Mouse (Mus musculus) midbrain, embryonic 14.5 days (tissue): ENCODE data around the gene Slc45a3. TPM values are rescaled to one million over a fixed set of nuclear protein-coding genes. Genes with fewer than 3 reads are reported as not detected.
A peak's percentile ranks its signal among the peaks of the same experiment; 100 is the strongest.

Experiments
- ATAC-seq: fragments of 200-750 bp; cut with Nextera tagmentation; 2 replicates; pipeline ENCODE4 v1.8.0; 2017; ENCODE audit warnings: moderate number of reproducible peaks, moderate library complexity; ENCODE audit not compliant: low FRiP score, low TSS enrichment
- DNase-seq: peaks from one replicate; pipeline ENCODE4 v3.0.0-alpha.2; 2015
- H3K27ac ChIP-seq: fragments of 300-500 bp; sonication (generic); replicated peaks from 2 replicates; pipeline ENCODE4 v1.5.1; 2014; ENCODE audit warnings: mild to moderate bottlenecking, low read depth, low read length, moderate library complexity
- H3K27me3 ChIP-seq: fragments of 300-500 bp; sonication (generic); 2 replicates; pipeline ENCODE4 v1.6.1; 2014; ENCODE audit warnings: low read length, control low read depth, mixed read lengths; ENCODE audit not compliant: control insufficient read depth, insufficient read depth
- H3K36me3 ChIP-seq: fragments of 300-500 bp; sonication (generic); 2 replicates; pipeline ENCODE4 v1.6.1; 2014; ENCODE audit warnings: low read length, control low read depth; ENCODE audit not compliant: control insufficient read depth, insufficient read depth
- H3K4me1 ChIP-seq: fragments of 300-500 bp; sonication (generic); 2 replicates; pipeline ENCODE4 v1.6.1; 2014; ENCODE audit warnings: mild to moderate bottlenecking, antibody characterized with exemption, low read length, control low read depth; ENCODE audit not compliant: control insufficient read depth, insufficient read depth
- H3K4me2 ChIP-seq: fragments of 300-500 bp; sonication (generic); 2 replicates; pipeline ENCODE4 v1.6.1; 2014; ENCODE audit warnings: mild to moderate bottlenecking, low read length, moderate library complexity
- H3K4me3 ChIP-seq: fragments of 300-500 bp; sonication (generic); replicated peaks from 2 replicates; pipeline ENCODE4 v1.5.1; 2014; ENCODE audit warnings: low read depth, low read length
- H3K9ac ChIP-seq: fragments of 300-500 bp; sonication (generic); replicated peaks from 2 replicates; pipeline ENCODE4 v1.6.1; 2014; ENCODE audit warnings: mild to moderate bottlenecking, low read length, moderate library complexity
- H3K9me3 ChIP-seq: fragments of 300-500 bp; sonication (generic); 2 replicates; pipeline ENCODE4 v1.6.1; 2016; ENCODE audit warnings: low read length, control low read depth, mixed read lengths; ENCODE audit not compliant: control insufficient read depth
- whole genome bisulfite sequencing: fragments of 180-500 bp; shearing (Covaris S2); extraction: QIAGEN DNeasy Blood & Tissue Kit; methylation state at CpG from one replicate; pipeline ENCODE4 v1.1.7; 2014; 5-methylcytosine and 5-hydroxymethylcytosine counted together
- polyA plus RNA-seq: library from polyadenylated mRNA; unstranded; fragments of >200 nt; fragmentation: Nextera tagmentation; extraction: Ambion mirVana; gene quantifications from 2 replicates; pipeline ENCODE4 v1.2.1, GENCODE M21; 2014

Gene Slc45a3
- polyA plus RNA-seq, 1 experiment from 2014 or later = 6.4 TPM

GRCm38 (mm10) chr1:131995062-131995461, 32.3 kb downstream of the Slc45a3 start:
- ATAC-seq (no peak), DNase-seq (peak; percentile 61)
- WGBS = 40% methylated on average over 4 of the region's 4 CpGs

GRCm38 (mm10) chr1:132000506-132000905, 37.7 kb downstream of the Slc45a3 start:
- Histone ChIP-seq H3K9ac (no peak overlapping the region), H3K36me3 (no peaks in the 10 kb centered on the region), H3K9me3 (no peaks in the 10 kb centered on the region), H3K4me3 (no peak overlapping the region), H3K4me1 (no peaks in the 10 kb centered on the region), H3K4me2 (no peak overlapping the region), H3K27me3 (no peaks in the 10 kb centered on the region), H3K27ac (no peak overlapping the region)
- no peak for DNase-seq
- no peak for ATAC-seq

More at GRCm38 (mm10) chr1:131995062-131995461, 32.3 kb downstream of the Slc45a3 start:
- H3K27ac ChIP-seq = no peak overlapping the region
- no peaks in the 10 kb centered on the region for H3K4me1 ChIP-seq
- no peaks in the 10 kb centered on the region for H3K9me3 ChIP-seq
- no peaks in the 10 kb centered on the region for H3K27me3 ChIP-seq
- no peak overlapping the region for H3K9ac ChIP-seq
- no peaks in the 10 kb centered on the region for H3K36me3 ChIP-seq
- H3K4me2 ChIP-seq = no peak overlapping the region
- H3K4me3 ChIP-seq = no peak overlapping the region

DNA sequence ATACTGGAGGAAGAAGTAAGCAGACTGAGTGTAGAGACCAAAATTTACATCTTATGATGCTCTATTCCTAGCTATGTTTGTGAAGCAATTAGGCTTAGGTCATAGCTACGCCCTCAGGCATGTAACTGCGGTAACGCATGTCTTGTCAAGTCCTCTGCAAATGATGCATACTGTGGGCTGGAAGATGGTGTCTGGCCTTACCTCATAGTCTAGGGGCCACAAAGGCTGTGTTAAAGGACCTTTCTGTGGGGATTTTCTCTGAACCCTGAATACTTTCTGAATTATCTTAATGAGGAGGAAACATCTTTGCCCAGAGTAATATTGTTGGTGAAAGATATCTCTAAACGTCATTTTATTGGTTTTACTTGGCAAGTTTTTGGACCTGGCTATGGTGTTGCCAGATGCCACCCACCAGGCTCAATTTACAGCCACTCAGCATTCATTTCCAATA, 39.1 kb downstream of the Slc45a3 start:
- Histone ChIP-seq H3K4me1 (peaks cover 5% of the 10 kb centered on the region; the same call in 1 of the 2 replicates), H3K27ac (no peak overlapping the region), H3K4me3 (no peak overlapping the region), H3K9ac (no peak overlapping the region), H3K27me3 (no peaks in the 10 kb centered on the region), H3K9me3 (no peaks in the 10 kb centered on the region), H3K4me2 (no peak overlapping the region), H3K36me3 (no peaks in the 10 kb centered on the region)
- no peak for ATAC-seq
- no peak for DNase-seq
- 90% methylated on average over 4 of the region's 4 CpGs for WGBS

- 77% methylated on average over 2 of the region's 2 CpGs for WGBS
- no peak overlapping the region for H3K4me2 ChIP-seq
These were observed 40.3 kb downstream of the Slc45a3 start for GRCm38 (mm10) chr1:132003111-132003510.

GRCm38 (mm10) chr1:132003817-132004216, 41.0 kb downstream of the Slc45a3 start:
- Histone ChIP-seq H3K4me1 (peaks cover 10% of the 10 kb centered on the region), H3K27ac (no peak overlapping the region), H3K4me2 (no peak overlapping the region), H3K9ac (no peak overlapping the region), H3K36me3 (no peaks in the 10 kb centered on the region), H3K4me3 (no peak overlapping the region), H3K9me3 (no peaks in the 10 kb centered on the region), H3K27me3 (no peaks in the 10 kb centered on the region)
- no peak for DNase-seq
- 78% methylated on average over 1 of the region's 1 CpGs for WGBS
- no peak for ATAC-seq

More at GRCm38 (mm10) chr1:132003111-132003510, 40.3 kb downstream of the Slc45a3 start:
- ATAC-seq (no peak), DNase-seq (no peak)
- H3K9ac ChIP-seq = no peak overlapping the region
- no peaks in the 10 kb centered on the region for H3K9me3 ChIP-seq
- H3K27ac ChIP-seq = no peak overlapping the region
- peaks cover 6% of the 10 kb centered on the region; the same call in 1 of the 2 replicates for H3K4me1 ChIP-seq
- H3K36me3 ChIP-seq = no peaks in the 10 kb centered on the region
- H3K27me3 ChIP-seq = no peaks in the 10 kb centered on the region
- no peak overlapping the region for H3K4me3 ChIP-seq

DNA sequence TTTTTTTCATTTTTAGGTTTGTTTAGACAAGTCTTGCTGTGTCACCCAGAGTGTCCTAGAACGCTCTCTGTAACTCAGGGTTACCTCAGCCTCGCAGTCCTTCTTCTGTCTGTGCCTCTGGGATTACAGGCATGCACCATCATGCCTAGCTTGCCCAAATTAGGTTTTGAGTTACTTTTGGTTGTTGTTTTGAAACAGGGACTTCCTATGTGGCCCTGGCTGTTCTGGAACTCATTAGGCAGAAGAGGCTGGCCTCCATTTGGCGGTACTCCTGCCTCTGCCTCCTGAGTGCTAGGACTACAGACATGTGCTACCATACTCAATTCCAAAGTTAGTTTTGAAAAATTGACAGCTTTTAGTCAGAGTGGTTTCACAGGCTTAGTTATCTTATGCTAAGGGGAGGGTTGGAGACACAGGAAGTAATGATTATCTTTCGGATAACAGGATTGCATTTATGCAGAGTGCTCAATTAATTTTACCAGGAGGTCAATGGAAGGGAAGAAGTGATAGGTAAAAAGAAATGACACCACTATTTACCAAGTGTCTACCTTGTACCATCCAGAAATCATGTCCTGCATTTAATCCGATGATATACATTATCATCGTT, 41.9 kb downstream of the Slc45a3 start:
- no peaks in the 10 kb centered on the region for H3K27me3 ChIP-seq
- H3K4me2 ChIP-seq = no peak overlapping the region
- H3K27ac ChIP-seq = no peak overlapping the region
- no peaks in the 10 kb centered on the region for H3K9me3 ChIP-seq
- H3K4me3 ChIP-seq = no peak overlapping the region
- H3K4me1 ChIP-seq = peaks cover 17% of the 10 kb centered on the region
- no peak for ATAC-seq
- H3K36me3 ChIP-seq = no peaks in the 10 kb centered on the region
- WGBS = 92% methylated on average over 6 of the region's 6 CpGs
- H3K9ac ChIP-seq = no peak overlapping the region
- no peak for DNase-seq

DNA sequence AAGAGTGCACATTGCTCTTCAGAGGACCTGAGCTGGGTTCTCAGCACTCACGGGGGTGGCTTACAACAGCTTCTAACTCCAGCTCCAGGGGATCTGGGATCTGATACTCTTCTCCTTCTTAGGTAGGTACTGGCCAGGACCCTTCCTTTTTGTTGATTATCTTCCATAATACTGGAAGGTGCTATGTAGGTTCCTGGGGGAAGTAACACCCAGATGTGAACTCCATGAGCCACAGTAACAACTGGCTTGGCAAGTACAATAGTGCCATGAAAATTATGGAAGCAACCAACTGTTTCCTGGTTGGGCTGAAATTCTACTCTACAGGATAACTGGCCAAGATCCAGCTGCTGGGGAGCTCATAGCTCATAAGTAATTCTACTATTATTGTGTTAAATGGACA, 42.7 kb downstream of the Slc45a3 start:
- no peak overlapping the region for H3K4me2 ChIP-seq

GRCm38 (mm10) chr1:132006046-132006445, 43.3 kb downstream of the Slc45a3 start:
- ATAC-seq (no peak), DNase-seq (no peak)
- Histone ChIP-seq H3K4me1 (peaks cover 17% of the 10 kb centered on the region), H3K27ac (no peak overlapping the region), H3K36me3 (no peaks in the 10 kb centered on the region), H3K4me3 (no peak overlapping the region), H3K4me2 (no peak overlapping the region), H3K27me3 (no peaks in the 10 kb centered on the region), H3K9ac (no peak overlapping the region), H3K9me3 (no peaks in the 10 kb centered on the region)
- 88% methylated on average over 3 of the region's 3 CpGs for WGBS

More for the DNA sequence above, 42.7 kb downstream of the Slc45a3 start:
- Histone ChIP-seq H3K9ac (no peak overlapping the region), H3K4me1 (peaks cover 17% of the 10 kb centered on the region), H3K27me3 (no peaks in the 10 kb centered on the region), H3K9me3 (no peaks in the 10 kb centered on the region), H3K36me3 (no peaks in the 10 kb centered on the region), H3K27ac (no peak overlapping the region), H3K4me3 (no peak overlapping the region)
- DNase-seq (no peak), ATAC-seq (no peak)
- 92% methylated on average over 1 of the region's 1 CpGs for WGBS

DNA sequence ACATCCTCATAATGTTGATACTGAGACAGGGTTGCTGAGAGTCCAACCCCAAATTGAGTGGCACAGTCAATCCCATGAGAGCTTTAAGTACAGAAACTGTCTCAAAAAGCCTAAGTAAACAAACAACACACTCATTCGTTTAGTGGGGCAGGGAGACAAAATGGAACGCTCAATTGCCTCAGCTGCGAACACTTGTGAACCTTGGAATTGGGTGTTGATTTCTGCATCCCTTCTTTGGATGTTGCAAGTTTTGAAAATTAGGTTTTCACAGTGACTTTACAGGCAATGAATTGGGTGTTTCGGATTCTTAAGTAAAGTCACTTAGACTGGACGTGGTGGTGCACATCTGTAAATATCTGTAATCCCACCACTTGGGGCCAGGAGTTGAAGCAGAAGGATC, 44.0 kb downstream of the Slc45a3 start:
- 40% methylated on average over 5 of the region's 5 CpGs for WGBS
- Histone ChIP-seq H3K4me2 (peak overlapping the region; percentile 82), H3K36me3 (no peaks in the 10 kb centered on the region), H3K9me3 (no peaks in the 10 kb centered on the region), H3K27me3 (no peaks in the 10 kb centered on the region), H3K9ac (0 out of 2 replicates have a peak overlapping the region, but pooled peaks have one; percentile 2), H3K4me1 (peaks cover 17% of the 10 kb centered on the region), H3K4me3 (peak overlapping the region; percentile 84), H3K27ac (peak overlapping the region; percentile 98; the same call in 1 of the 2 replicates)
- ATAC-seq = no peak
- no peak for DNase-seq
